Mouse (Mus musculus) layer of hippocampus, postnatal 10 days (tissue): Measurements from ENCODE around the gene Olfr1321. TPM values are rescaled to one million over a fixed set of nuclear protein-coding genes. Genes with fewer than 3 reads are reported as not detected.

Source experiments
- DNase-seq, 2 experiments: peaks; one replicate each; pipeline ENCODE4 v3.0.0; 2021; ENCODE audit warnings: low spot score in 2 of 2
- long read RNA-seq: library from polyadenylated mRNA; stranded (forward); transcript quantifications from one replicate; pipeline ENCODE4 v2.0.0, GENCODE M21; 2023
- total RNA-seq, 2 experiments: library from RNA; stranded (reverse); gene quantifications; 2 replicates each; pipeline ENCODE4 v1.2.3; 2021

Olfr1321 gene
- total RNA-seq = not detected
- long read RNA-seq = 0 reads

- DNase-seq = no peak
Observed at GRCm38 (mm10) chrX:49734959-49735358, at the start of gene Olfr1321. Gene Olfr1321, minus strand, starts transcription at chrX:49735059.

GRCm38 (mm10) chrX:49770828-49771227 lies 36.0 kb upstream of the Olfr1321 start:
- no peak for DNase-seq

- DNase-seq = no peak
Observed at GRCm38 (mm10) chrX:49745192-49745591, 10.3 kb upstream of the Olfr1321 start.

Other genes starting within 250 kb of the Olfr1321 start
- not detected for gene Olfr1320, start 62.7 kb downstream of the Olfr1321 start, total RNA-seq
- gene Igsf1, start 62.7 kb upstream of the Olfr1321 start, total RNA-seq = 10 to 100 TPM; 20.0 to 22.4 TPM
- gene Olfr1322, start 156.4 kb upstream of the Olfr1321 start, total RNA-seq = not detected